Mouse (Mus musculus): ENCODE data around the gene Ntrk2. TPM values are rescaled to one million over a fixed set of nuclear protein-coding genes. Genes with fewer than 3 reads are reported as not detected.

Gene Ntrk2
- total RNA-seq, 2 experiments from 2014 or later, result 13.0 to 15.1 TPM

GRCm38 (mm10) chr13:58924486-58924885, 118.1 kb downstream of the Ntrk2 start:
- DNase-seq, result no peak

GRCm38 (mm10) chr13:58927186-58927585, 120.8 kb downstream of the Ntrk2 start:
- no peak for DNase-seq

GRCm38 (mm10) chr13:58927656-58928226, 121.4 kb downstream of the Ntrk2 start:
- DNase-seq, result no peak

- DNase-seq, result no peak
Observed at GRCm38 (mm10) chr13:58928668-58929436, 122.5 kb downstream of the Ntrk2 start.

GRCm38 (mm10) chr13:58930161-58930560, 123.8 kb downstream of the Ntrk2 start:
- no peak for DNase-seq

GRCm38 (mm10) chr13:58933126-58933525, 126.8 kb downstream of the Ntrk2 start:
- no peak for DNase-seq

GRCm38 (mm10) chr13:58934576-58935110, 128.3 kb downstream of the Ntrk2 start:
- DNase-seq, result no peak

GRCm38 (mm10) chr13:58935956-58936495, 129.7 kb downstream of the Ntrk2 start:
- DNase-seq, result no peak

GRCm38 (mm10) chr13:58937884-58938283, 131.5 kb downstream of the Ntrk2 start:
- DNase-seq, result no peak

- DNase-seq, result no peak
Observed at GRCm38 (mm10) chr13:58938464-58938863, 132.1 kb downstream of the Ntrk2 start.

- DNase-seq, result no peak
Observed at GRCm38 (mm10) chr13:58940208-58940607, 133.8 kb downstream of the Ntrk2 start.

- no peak for DNase-seq
Observed at GRCm38 (mm10) chr13:58940798-58941197, 134.4 kb downstream of the Ntrk2 start.

GRCm38 (mm10) chr13:58945781-58946180, 139.4 kb downstream of the Ntrk2 start:
- no peak for DNase-seq

- no peak for DNase-seq
Observed at GRCm38 (mm10) chr13:58946589-58946988, 140.2 kb downstream of the Ntrk2 start.

GRCm38 (mm10) chr13:58947056-58947455, 140.7 kb downstream of the Ntrk2 start:
- no peak for DNase-seq

GRCm38 (mm10) chr13:58954331-58954730, 148.0 kb downstream of the Ntrk2 start:
- DNase-seq, result no peak

GRCm38 (mm10) chr13:58954764-58955163, 148.4 kb downstream of the Ntrk2 start:
- DNase-seq, result no peak

GRCm38 (mm10) chr13:58955237-58955777, 148.9 kb downstream of the Ntrk2 start:
- no peak for DNase-seq

- no peak for DNase-seq
Observed at GRCm38 (mm10) chr13:58958171-58958904, 152.0 kb downstream of the Ntrk2 start.

- DNase-seq, result no peak
Observed at GRCm38 (mm10) chr13:58960321-58960720, 154.0 kb downstream of the Ntrk2 start.

GRCm38 (mm10) chr13:58964701-58965359, 158.5 kb downstream of the Ntrk2 start:
- DNase-seq, result no peak

GRCm38 (mm10) chr13:58965826-58966225, 159.5 kb downstream of the Ntrk2 start:
- no peak for DNase-seq

All from gastrocnemius, postnatal 10 days (tissue).